ENCODE assay signal across 11 mouse cellular contexts in genomic region chr1:61187381-61188100, GRCm38 (mm10).
"Had no signal": no experiment of that assay in that cellular context is flagged by ENCODE, and none has a peak within 500 bp of the region (broad histone marks: within the 10 kb centered on the region; RNA-seq: fewer than 3 reads in every experiment).

No protein-coding gene starts in this region.

- H3K9me3 ChIP-seq: limb, embryonic 13.5 days; liver, embryonic 15.5 days; midbrain, embryonic 13.5 days had no signal

- DNase-seq: kidney, adult 9 months; kidney, postnatal 36 days; layer of hippocampus, postnatal 36 days; lung, adult 2 months; right cerebral cortex, postnatal 25 days; thymus, postnatal 36 days had no signal

- H3K36me3 ChIP-seq: limb, embryonic 13.5 days; liver, embryonic 15.5 days; midbrain, embryonic 13.5 days had no signal

- H3K4me1 ChIP-seq: liver, embryonic 15.5 days; midbrain, embryonic 13.5 days had no signal

- H3K27me3 ChIP-seq: limb, embryonic 13.5 days; liver, embryonic 15.5 days; midbrain, embryonic 13.5 days had no signal

- H3K27ac ChIP-seq: kidney, postnatal 0 days; limb, embryonic 13.5 days; liver, embryonic 15.5 days; macrophage; midbrain, embryonic 13.5 days had no signal

- H3K4me3 ChIP-seq: limb, embryonic 13.5 days; liver, embryonic 15.5 days; midbrain, embryonic 13.5 days had no signal
